Mouse (Mus musculus) c-Kit-negative CD71-positive TER-119-positive erythroid progenitor cells, embryonic 14.5 days (primary cell): ENCODE results near the gene Agbl4.
"Not testable (repeated sequence)": the region's sequence is repeated elsewhere in the genome, so short reads cannot be mapped to it uniquely, and the experiment has no call there.

Experiments used
- DNase-seq: peaks from one replicate; pipeline ENCODE4 v3.0.0-alpha.2; 2013; ENCODE audit warnings: low read depth, low spot score

The Agbl4 gene

DNA sequence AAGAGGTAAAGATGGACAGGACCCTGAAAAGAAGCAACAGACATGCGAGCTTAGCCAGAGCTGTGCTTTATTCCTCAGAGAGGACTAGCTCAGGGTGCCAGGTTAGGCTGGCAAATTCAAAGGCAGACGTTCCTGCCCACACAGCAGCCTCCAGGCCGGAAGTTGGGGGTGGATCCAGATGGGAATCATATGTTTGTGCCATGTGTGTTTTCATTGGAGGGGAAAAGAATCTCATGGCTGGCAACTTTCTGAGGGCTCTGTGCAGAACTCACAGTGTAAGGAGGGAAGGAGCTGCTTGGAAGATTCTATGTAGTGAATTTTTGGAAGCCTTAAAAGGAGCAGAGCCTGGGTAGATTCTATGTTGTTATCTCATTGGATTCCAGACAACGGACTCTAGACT, 519.1 kb downstream of the Agbl4 start:
- no peak for DNase-seq

GRCm38 (mm10) chr4:110921013-110921412, 523.6 kb downstream of the Agbl4 start:
- DNase-seq, result no peak

- no peak for DNase-seq
These were observed 604.2 kb downstream of the Agbl4 start for GRCm38 (mm10) chr4:111001641-111002040.

DNA sequence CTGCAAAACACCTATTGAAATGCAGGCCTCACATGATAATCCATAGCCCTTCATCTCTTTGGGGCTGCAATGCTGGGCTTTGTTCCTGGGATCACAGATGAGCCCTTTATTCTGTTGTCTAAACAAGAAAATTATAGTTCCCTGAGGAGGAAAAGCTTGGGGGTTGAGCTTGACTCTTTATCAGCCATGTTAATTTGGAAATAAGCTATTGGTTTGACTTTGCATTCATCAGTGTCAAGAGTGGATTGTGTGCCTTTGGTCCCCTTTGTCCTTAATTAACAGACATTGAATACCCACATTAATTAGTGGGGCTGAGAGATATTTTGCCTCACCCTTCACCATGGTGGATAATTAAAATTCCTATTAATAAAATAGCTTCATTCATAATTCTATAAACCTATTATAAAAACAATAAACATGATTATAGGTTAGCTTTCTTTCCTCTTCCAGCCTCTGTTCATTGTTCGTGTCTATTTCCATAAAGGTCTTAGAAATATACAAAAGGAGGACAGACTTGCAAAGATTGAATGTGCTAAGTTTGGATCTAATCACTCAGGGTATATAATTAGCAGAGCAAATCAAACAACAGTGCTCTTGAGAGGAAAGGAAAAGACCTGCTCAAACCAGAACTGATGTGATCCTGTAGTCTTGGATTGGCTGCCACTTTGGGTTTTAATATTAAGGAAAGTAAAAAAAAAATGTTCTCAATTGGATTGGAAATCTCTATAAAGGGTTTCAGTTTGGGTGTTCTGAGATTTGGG, 607.4 kb downstream of the Agbl4 start:
- DNase-seq, result no peak

GRCm38 (mm10) chr4:111019376-111019775, 621.9 kb downstream of the Agbl4 start:
- no peak for DNase-seq

DNA sequence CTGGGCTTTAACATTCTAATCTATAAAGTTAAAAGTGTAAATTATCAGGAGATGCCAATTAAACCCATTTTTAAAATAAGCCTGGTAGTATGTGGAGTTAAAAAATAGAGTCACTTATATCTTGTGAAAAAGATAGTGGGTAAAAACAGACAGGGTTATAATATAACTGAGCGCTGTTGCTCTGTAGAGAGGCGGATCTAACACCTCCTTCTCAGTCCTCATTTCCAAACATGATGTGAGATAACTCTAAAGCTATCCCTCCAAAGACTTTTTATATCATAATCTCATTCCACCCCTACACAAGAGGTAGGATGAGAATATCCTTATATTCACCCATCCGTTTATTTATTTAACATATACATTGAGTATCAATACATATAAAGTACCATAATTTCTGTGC, 669.9 kb downstream of the Agbl4 start:
- no peak for DNase-seq

DNA sequence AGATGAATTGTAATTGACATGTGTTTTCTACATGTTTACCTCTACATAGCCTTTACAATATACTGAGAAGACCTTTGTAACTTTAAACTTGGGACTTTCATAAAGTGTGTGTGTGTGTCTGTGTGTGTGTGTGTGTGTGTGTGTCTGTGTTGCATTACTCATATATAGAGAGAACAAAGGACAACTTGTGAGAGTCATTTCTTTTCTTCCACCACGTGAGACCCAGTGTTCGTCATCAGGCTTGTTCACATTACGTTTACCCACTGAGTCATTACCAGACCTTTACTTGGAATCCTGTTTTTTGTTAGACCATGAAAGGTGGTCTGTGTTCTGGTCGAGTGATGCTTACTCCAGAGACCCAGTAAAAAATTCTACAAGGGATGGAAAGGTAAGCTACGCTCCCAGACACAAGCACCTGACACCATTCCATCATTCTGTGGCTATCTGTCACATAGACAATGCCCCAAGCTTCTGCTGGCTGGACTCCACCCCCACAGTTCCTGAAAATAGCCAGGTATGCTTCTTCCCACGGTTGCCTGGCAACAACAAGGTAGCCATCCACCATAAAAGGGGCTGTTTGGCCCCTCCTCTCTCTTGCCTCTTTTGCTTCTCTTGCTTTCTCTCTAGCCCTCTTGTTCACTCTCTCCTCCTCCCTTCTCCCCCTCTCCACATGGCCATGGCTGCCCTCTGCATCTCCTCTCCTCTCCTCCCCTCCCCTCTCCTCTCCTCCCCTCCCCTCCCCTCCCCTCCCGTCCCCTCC, 676.5 kb downstream of the Agbl4 start:
- DNase-seq, result no peak

DNA sequence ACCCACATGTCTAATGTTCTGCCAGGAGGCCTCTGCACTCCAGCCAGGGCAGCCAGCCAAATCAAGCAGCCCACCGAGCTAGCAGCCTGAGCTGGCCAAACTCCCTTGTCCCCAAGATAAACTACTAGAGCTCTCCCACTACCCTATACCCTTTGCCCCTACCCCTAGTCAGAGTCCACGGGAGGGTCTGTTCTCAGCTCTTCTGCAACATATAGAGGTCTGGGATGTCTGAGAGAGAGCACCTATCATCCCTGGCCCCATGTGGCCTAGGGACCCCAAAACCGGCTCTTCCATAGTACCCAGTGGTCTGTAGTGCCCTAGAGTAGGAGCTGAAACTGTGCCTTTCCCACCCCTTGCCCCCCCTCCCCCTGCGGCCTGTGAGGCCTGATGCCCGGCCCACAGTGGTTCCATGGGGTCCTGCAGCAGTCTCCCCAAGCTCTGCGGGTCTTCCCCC, 677.3 kb downstream of the Agbl4 start:
- DNase-seq, result no peak

DNA sequence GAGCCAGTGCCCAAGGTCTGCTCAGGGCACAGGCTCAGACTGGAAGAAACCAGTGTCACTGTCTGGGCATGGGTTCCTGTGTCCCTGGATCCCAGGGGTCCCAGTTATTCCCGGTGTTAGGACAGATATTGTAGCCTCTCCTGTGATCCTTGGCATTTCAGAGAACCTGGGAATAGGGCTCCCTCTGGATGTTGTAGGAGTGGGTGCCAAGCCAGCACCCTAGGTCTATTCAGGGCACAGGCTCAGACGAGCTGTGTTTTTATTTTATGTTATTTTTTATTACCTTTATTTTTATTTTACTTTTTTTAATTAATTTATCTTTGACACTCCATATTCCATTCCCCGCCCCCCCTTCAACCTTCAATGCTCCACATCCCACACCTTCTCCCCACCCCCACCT, 680.3 kb downstream of the Agbl4 start:
- no peak for DNase-seq

GRCm38 (mm10) chr4:111085330-111085729, 687.9 kb downstream of the Agbl4 start:
- DNase-seq, result no peak

DNA sequence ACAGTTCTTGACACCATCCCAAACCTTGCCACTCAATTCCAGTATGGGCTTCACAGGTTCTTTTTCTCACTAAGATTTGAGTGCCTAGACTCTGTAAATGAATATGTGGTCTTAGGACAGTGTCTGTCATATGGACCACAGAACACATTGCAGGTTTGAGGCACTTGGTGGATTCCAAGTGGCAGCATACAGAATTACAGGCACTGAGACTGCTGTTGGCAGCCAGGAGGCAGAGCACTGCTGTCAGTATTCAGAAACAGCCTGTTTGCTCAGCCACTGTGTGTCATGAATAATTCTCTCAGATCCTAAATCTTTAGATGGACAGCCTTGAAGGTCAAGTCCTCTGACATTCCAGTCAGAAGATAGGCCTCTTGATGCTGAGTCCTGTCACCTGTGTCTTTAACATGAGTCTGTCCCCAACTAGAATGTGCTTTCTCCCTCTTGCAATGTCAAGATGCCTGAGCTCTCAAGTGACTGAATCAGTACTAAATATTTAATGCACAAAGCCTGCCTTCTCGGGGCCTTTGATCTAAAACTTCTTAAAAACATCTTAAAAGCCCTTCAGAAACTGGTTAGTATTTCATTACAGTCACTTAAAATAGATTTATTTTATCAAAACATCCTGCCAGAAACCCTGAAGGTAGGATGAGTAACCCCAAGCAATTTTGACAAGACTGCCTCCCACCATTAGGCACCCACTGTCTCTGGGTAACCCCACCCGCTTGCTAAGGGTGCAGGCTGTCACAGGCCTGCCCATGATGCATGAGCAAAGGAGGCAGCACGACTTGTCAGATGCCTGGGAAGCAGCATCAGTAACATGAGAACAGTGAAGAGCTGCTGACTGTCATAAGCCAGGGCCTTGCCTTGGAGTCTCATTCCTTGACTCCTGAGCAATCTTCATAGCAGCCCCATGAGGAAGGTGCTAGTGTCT, 739.0 kb downstream of the Agbl4 start:
- DNase-seq, result no peak

- DNase-seq, result no peak
These were observed 750.3 kb downstream of the Agbl4 start for GRCm38 (mm10) chr4:111147748-111148147.

DNA sequence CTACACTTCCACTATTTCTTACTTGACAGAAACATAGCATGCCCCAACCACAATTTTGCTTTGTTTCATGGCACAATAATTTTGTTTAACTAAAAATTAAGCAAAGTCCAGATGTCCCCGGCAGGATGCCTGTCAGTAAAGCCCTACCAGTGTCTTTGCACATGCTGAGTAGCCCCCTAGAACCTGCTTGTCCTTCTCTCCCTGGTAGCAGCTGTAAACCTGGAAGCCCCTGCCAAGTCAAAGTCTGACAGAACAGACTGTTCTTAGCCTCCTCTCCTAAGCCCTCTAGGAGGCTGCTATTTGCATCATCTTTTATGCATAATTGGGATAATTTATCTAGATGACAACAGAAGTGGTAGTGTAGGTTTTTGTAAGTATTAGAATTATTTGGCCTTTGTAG, 758.4 kb downstream of the Agbl4 start:
- no peak for DNase-seq

- DNase-seq, result no peak
These were observed 784.0 kb downstream of the Agbl4 start for GRCm38 (mm10) chr4:111181478-111181877.

- no peak for DNase-seq
These were observed 802.6 kb downstream of the Agbl4 start for GRCm38 (mm10) chr4:111200100-111200499.

GRCm38 (mm10) chr4:111215191-111215762, 817.8 kb downstream of the Agbl4 start:
- no peak for DNase-seq

GRCm38 (mm10) chr4:111219030-111219429, 821.6 kb downstream of the Agbl4 start:
- not testable (repeated sequence) for DNase-seq

DNA sequence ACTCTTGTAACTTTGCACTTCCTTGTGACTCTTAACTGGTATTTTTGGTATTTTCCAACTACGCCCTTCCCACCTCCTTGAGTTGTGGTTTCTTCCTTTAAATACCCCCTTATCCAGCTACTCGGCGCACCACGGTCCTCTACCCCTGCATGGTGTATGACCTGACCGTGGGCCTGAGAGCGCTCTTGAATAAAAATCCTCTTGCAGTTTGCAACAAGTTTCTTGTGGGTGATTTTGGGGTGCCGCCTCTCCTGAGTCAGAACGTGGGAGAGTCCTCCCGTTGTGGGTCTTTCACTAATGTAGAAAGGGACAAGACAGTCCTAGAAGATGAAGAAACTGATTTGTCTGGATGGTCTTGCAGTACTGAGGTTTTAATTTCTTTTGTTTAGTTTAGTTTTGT, 822.1 kb downstream of the Agbl4 start:
- not testable (repeated sequence) for DNase-seq

GRCm38 (mm10) chr4:111233849-111234248, 836.4 kb downstream of the Agbl4 start:
- DNase-seq, result no peak

GRCm38 (mm10) chr4:111251917-111252316, 854.5 kb downstream of the Agbl4 start:
- DNase-seq, result no peak

GRCm38 (mm10) chr4:111255499-111255898, 858.0 kb downstream of the Agbl4 start:
- no peak for DNase-seq

GRCm38 (mm10) chr4:111256931-111257330, 859.5 kb downstream of the Agbl4 start:
- DNase-seq, result no peak
